ENCODE assay signal across 15 mouse cellular contexts in genomic region chr6:33625931-33626330, GRCm38 (mm10).
"Had no signal": no experiment of that assay in that cellular context is flagged by ENCODE, and none has a peak within 500 bp of the region (broad histone marks: within the 10 kb centered on the region; RNA-seq: fewer than 3 reads in every experiment).

No protein-coding gene starts in this region.

- DNase-seq: right cerebral cortex, adult 18-20 months; right cerebral cortex, postnatal 14 days; right cerebral cortex, postnatal 25 days; right cerebral cortex, postnatal 4 days; spleen, adult 18-20 months; thymus, adult 2 months; thymus, postnatal 14 days; thymus, postnatal 25 days; thymus, postnatal 36 days; thymus, postnatal 4 days had no signal

- H3K4me3 ChIP-seq: neural tube, embryonic 12.5 days; neural tube, embryonic 13.5 days; neural tube, embryonic 15.5 days; stomach, embryonic 15.5 days had no signal

- H3K36me3 ChIP-seq: neural tube, embryonic 12.5 days; neural tube, embryonic 13.5 days; neural tube, embryonic 15.5 days; stomach, embryonic 15.5 days had no signal

- H3K4me1 ChIP-seq: neural tube, embryonic 12.5 days; neural tube, embryonic 13.5 days; neural tube, embryonic 15.5 days; stomach, embryonic 15.5 days had no signal

- H3K4me2 ChIP-seq: neural tube, embryonic 12.5 days; neural tube, embryonic 13.5 days; neural tube, embryonic 15.5 days; stomach, embryonic 15.5 days had no signal

- H3K9me3 ChIP-seq: neural tube, embryonic 12.5 days; neural tube, embryonic 15.5 days; stomach, embryonic 15.5 days had no signal

- H3K27ac ChIP-seq: neural tube, embryonic 12.5 days; neural tube, embryonic 13.5 days; neural tube, embryonic 15.5 days; stomach, embryonic 15.5 days; stomach, postnatal 0 days had no signal

- H3K9ac ChIP-seq: neural tube, embryonic 12.5 days; neural tube, embryonic 13.5 days; neural tube, embryonic 15.5 days; stomach, embryonic 15.5 days had no signal

- H3K27me3 ChIP-seq: neural tube, embryonic 12.5 days; neural tube, embryonic 13.5 days; neural tube, embryonic 15.5 days; stomach, embryonic 15.5 days had no signal
